Mouse (Mus musculus) midbrain, postnatal 0 days (tissue): ENCODE results near the gene Irf2bp1. TPM values are rescaled to one million over a fixed set of nuclear protein-coding genes. Genes with fewer than 3 reads are reported as not detected.

Experiments
- ATAC-seq: fragments of 200-750 bp; cut with Nextera tagmentation; 2 replicates; pipeline ENCODE4 v1.8.0; 2017; ENCODE audit warnings: moderate number of reproducible peaks, mild to moderate bottlenecking, moderate TSS enrichment, moderate library complexity; ENCODE audit not compliant: low FRiP score
- DNase-seq: peaks from one replicate; pipeline ENCODE4 v3.0.0-alpha.2; 2015; ENCODE audit warnings: low spot score
- H3K27ac ChIP-seq: fragments of 300-500 bp; sonication (generic); 2 replicates; pipeline ENCODE4 v1.5.1; 2014; ENCODE audit warnings: low read depth, mild to moderate bottlenecking, low read length, mixed read lengths
- H3K27me3 ChIP-seq: fragments of 300-500 bp; sonication (generic); 2 replicates; pipeline ENCODE4 v1.6.1; 2014; ENCODE audit warnings: low read length, control low read depth, mixed read lengths; ENCODE audit not compliant: insufficient read depth
- H3K36me3 ChIP-seq: fragments of 300-500 bp; sonication (generic); 2 replicates; pipeline ENCODE4 v1.6.1; 2014; ENCODE audit warnings: low read length, control low read depth, mixed read lengths; ENCODE audit not compliant: insufficient read depth
- H3K4me1 ChIP-seq: fragments of 300-500 bp; sonication (generic); 2 replicates; pipeline ENCODE4 v1.6.1; 2014; ENCODE audit warnings: mild to moderate bottlenecking, control low read depth, antibody characterized with exemption, low read length, mixed read lengths; ENCODE audit not compliant: insufficient read depth
- H3K4me2 ChIP-seq: fragments of 300-500 bp; sonication (generic); 2 replicates; pipeline ENCODE4 v1.6.1; 2014; ENCODE audit warnings: low read depth, mild to moderate bottlenecking, low read length, mixed read lengths; ENCODE audit not compliant: poor library complexity, severe bottlenecking
- H3K4me3 ChIP-seq: fragments of 300-500 bp; sonication (generic); 2 replicates; pipeline ENCODE4 v1.5.1; 2014; ENCODE audit warnings: low read depth, mild to moderate bottlenecking, low read length, moderate library complexity
- H3K9ac ChIP-seq: fragments of 300-500 bp; sonication (generic); replicated peaks from 2 replicates; pipeline ENCODE4 v1.6.1; 2014; ENCODE audit warnings: mild to moderate bottlenecking, low read length, moderate library complexity, mixed read lengths; ENCODE audit not compliant: poor library complexity, severe bottlenecking
- H3K9me3 ChIP-seq: fragments of 300-500 bp; sonication (generic); 2 replicates; pipeline ENCODE4 v1.6.1; 2016; ENCODE audit warnings: low read length, control low read depth
- CTCF ChIP-seq: IDR thresholded peaks from 2 replicates; pipeline ENCODE4 v1.5.1; 2016; ENCODE audit warnings: antibody characterized with exemption, mild to moderate bottlenecking
- WGBS: fragments of 180-500 bp; shearing (Covaris S2); extraction: QIAGEN DNeasy Blood & Tissue Kit; methylation state at CpG from one replicate; pipeline ENCODE4 v1.1.7; 2014; 5-methylcytosine and 5-hydroxymethylcytosine counted together
- polyA plus RNA-seq: library from polyadenylated mRNA; unstranded; fragments of >200 nt; fragmentation: Nextera tagmentation; extraction: Ambion mirVana; gene quantifications from 2 replicates; pipeline ENCODE4 v1.2.1, GENCODE M21; 2015
- total RNA-seq: library from RNA; depleted of rRNA; stranded (reverse); fragments of >200 nt; gene quantifications from 2 replicates; pipeline ENCODE4 v1.2.3, GENCODE M21; 2014; rRNA removed

Irf2bp1 gene
- 115 and 133 TPM in 2 replicates for total RNA-seq
- polyA plus RNA-seq: 25.6 and 26.1 TPM in 2 replicates

GRCm38 (mm10) chr7:19003902-19004630 lies at the start of gene Irf2bp1:
Gene Irf2bp1 (plus strand): TSS chr7:19004044.
- Histone ChIP-seq H3K36me3 (peaks cover 22% of the 10 kb centered on the region), H3K9me3 (no peaks in the 10 kb centered on the region), H3K4me1 (peaks cover 14% of the 10 kb centered on the region), H3K4me2 (peak within 1 kb of the TSS; percentile 95), H3K27ac (peak within 1 kb of the TSS; percentile 91), H3K27me3 (no peaks in the 10 kb centered on the region), H3K4me3 (peak within 1 kb of the TSS; percentile 80), H3K9ac (peak within 1 kb of the TSS; percentile 91)
- ATAC-seq (peak; percentile 72), DNase-seq (peak; percentile 97)
- TF ChIP-seq CTCF: no peak; the same call in 1 of the 2 replicates
- WGBS: under 1% methylated on average over 47 of the region's 90 CpGs

GRCm38 (mm10) chr7:18957569-18958383 lies 46.1 kb upstream of the Irf2bp1 start:
- Histone ChIP-seq H3K4me3 (peak overlapping the region; percentile 29), H3K4me2 (peak overlapping the region; percentile 56), H3K27me3 (no peaks in the 10 kb centered on the region), H3K36me3 (peaks cover 22% of the 10 kb centered on the region), H3K9me3 (no peaks in the 10 kb centered on the region), H3K9ac (peak overlapping the region; percentile 59), H3K27ac (0 out of 2 replicates have a peak overlapping the region, but pooled peaks have one; percentile 51), H3K4me1 (peaks cover 10% of the 10 kb centered on the region)
- WGBS: 3% methylated on average over 66 of the region's 107 CpGs
- DNase-seq: peak; percentile 72
- 0 out of 2 replicates have a peak, but pooled peaks have one; percentile 10 for TF ChIP-seq CTCF
- peak; percentile 24; the same call in 1 of the 2 replicates for ATAC-seq

- DNase-seq (no peak), ATAC-seq (no peak)
- no peaks in the 10 kb centered on the region for H3K27me3 ChIP-seq
- H3K4me3 ChIP-seq: peak overlapping the region; percentile 29
- peaks cover 12% of the 10 kb centered on the region for H3K4me1 ChIP-seq
- WGBS: 15% methylated on average over 20 of the region's 21 CpGs
- H3K27ac ChIP-seq: peak overlapping the region; percentile 26; the same call in 1 of the 2 replicates
- H3K9me3 ChIP-seq: no peaks in the 10 kb centered on the region
- TF ChIP-seq CTCF: no peak
- H3K4me2 ChIP-seq: peak overlapping the region; percentile 56
- peak overlapping the region; percentile 59 for H3K9ac ChIP-seq
- H3K36me3 ChIP-seq: peaks cover 22% of the 10 kb centered on the region
Measured at GRCm38 (mm10) chr7:18958384-18958766, 45.5 kb upstream of the Irf2bp1 start.

- peaks cover 12% of the 10 kb centered on the region for H3K4me1 ChIP-seq
Measured at GRCm38 (mm10) chr7:18959446-18959845, 44.4 kb upstream of the Irf2bp1 start.

GRCm38 (mm10) chr7:18962171-18962792 lies 41.6 kb upstream of the Irf2bp1 start:
- H3K4me3 ChIP-seq: peak overlapping the region; percentile 16; the same call in 1 of the 2 replicates
- no peak for TF ChIP-seq CTCF
- no peak overlapping the region; the same call in 1 of the 2 replicates for H3K27ac ChIP-seq
- DNase-seq (peak; percentile 48), ATAC-seq (no peak)
- 0 out of 2 replicates have a peak overlapping the region, but pooled peaks have one; percentile 36 for H3K9ac ChIP-seq
- 10% methylated on average over 17 of the region's 17 CpGs for WGBS
- H3K36me3 ChIP-seq: peaks cover 8% of the 10 kb centered on the region; the same call in 1 of the 2 replicates
- H3K27me3 ChIP-seq: no peaks in the 10 kb centered on the region
- no peaks in the 10 kb centered on the region for H3K9me3 ChIP-seq
- peaks cover 12% of the 10 kb centered on the region for H3K4me1 ChIP-seq
- peak overlapping the region; percentile 45 for H3K4me2 ChIP-seq

More at GRCm38 (mm10) chr7:18959446-18959845, 44.4 kb upstream of the Irf2bp1 start:
- ATAC-seq (no peak), DNase-seq (no peak)
- Histone ChIP-seq H3K36me3 (peaks cover 16% of the 10 kb centered on the region; the same call in 1 of the 2 replicates), H3K27ac (0 out of 2 replicates have a peak overlapping the region, but pooled peaks have one; percentile 26), H3K9ac (no peak overlapping the region), H3K27me3 (no peaks in the 10 kb centered on the region), H3K4me3 (no peak overlapping the region), H3K4me2 (no peak overlapping the region), H3K9me3 (no peaks in the 10 kb centered on the region)
- no peak for TF ChIP-seq CTCF
- WGBS: 63% methylated on average over 8 of the region's 8 CpGs
